Mouse (Mus musculus) CD4-positive naive resting alpha-beta T cell, adult 76 days (primary cell): ENCODE results near the gene St3gal2. TPM values are rescaled to one million over a fixed set of nuclear protein-coding genes. Genes with fewer than 3 reads are reported as not detected.

Experiments used
- total RNA-seq: library from RNA; stranded (reverse); gene quantifications from one replicate; pipeline ENCODE4 v1.2.4, GENCODE M21; 2023

Gene St3gal2
- total RNA-seq = 9.8 TPM

DNA sequence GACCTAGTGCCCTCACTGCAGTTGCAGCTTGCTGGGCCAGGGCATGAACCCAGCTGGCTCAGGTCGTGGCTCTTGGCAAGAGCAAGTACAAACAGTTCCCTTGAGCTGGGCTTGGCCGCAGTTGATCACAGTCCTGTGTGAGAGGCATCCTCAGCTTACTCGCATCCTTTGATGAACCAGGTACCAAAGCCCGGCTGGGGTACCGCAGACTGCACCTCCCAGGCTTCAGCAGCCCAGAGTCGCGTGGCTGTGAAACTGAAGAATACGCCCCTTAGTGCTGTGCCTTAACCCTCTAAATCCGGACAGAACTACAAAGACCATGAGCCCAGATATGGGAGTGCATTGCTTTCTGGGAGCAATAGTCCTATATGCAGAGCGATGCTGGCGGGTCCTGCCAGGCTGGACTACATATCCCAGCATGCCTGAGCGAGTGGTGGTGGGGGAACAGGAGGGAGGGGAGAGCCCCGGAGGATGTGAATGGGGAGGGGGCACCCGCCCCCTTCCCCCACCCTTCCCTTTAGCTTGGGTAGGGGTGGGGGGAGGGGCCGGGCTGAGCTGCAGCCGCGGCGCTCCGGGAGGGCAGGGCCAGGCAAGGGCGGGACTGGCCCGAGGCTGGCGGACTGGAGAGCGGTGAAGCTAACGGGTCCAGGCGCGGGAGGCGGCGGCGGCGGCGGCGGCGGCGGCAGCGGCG is at the start of gene St3gal2:
Gene St3gal2 (plus strand): TSS at position 582 of the 691 bp plus-strand sequence.

DNA sequence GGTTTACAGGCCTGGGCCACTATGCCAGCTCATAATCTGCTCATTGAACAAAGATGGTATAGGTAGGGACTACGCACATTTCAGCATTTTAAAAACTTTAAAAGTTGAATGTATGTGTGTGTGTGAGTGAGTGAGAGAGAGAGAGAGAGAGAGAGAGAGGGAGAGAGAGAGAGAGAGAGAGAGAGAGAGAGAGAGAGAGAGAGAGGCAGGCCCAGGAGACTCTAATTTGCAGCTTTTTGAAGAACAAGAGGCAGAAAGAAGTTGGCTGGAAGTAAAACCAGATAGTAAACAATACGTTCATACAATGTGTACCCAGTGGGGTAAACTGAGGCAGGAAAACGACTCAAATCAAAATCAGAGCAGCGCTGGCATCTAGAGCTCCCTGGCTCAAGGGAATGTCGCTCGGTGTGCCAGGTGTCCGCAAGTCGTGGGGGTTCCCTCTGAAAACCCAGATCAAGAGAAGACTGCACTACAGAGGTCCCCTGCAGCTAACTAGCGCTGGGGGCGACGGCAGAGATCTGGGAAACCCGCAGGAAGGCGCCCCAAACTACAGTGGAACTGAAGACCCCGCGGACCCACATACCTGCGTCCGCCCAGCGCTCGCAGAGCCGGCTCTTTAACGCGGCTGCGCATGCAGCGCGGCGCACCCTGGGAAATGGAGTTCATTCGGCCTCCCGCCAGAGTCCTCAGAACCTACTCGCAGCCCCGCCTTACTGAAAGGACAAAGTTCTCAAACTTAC is 17.7 kb upstream of the St3gal2 start, which contains the start of gene Fuk:
Gene Fuk (minus strand): TSS at position 650 of the 740 bp plus-strand sequence.

DNA sequence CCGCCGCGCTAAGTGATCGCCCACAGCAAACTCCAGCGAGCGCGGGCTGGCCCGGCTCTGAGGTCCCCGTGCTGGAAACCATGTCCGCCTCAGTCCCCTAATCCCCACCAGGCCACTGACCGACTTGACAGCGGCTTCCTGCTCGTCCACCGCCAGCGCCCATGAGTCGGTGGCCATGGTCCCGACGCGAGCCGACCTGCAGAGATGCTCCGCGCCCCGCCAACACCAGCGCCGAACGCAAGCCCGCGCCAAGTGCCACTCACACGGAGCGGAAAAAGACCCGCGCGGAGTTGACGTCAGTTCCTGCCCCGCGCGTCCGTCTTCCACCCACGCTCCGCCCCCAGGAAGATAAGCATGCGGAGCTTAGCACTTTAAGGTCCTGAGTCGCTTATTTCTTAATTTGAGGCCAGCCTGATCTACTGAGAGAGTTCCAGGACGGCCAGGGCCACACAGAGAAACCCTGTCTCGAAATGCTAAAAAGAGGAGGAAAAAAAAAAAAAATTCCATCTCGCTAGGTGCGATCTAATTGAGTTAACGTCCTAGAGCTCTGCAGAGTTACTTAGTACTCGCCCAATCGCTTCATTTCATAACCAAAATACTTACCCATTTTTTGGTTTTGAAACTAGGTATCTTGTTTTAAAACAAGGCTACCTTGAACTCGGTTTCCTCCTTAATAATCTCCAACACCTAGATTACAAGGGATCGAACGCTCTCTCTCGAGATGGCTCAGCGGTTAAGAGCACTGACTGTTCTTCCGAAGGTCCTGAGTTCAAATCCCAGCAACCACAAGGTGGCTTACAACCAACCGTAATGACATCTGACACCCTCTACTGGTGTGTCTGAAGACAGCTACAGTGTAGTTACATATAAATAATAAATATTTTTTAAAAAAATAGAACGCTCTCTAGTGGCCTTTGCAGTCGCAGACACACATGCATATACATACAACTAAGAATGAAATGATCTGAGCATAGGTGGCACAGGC is 78.1 kb downstream of the St3gal2 start, which contains the start of gene Ddx19a:
Gene Ddx19a (minus strand): TSS at position 254 of the 985 bp plus-strand sequence.

Other genes with a start within 250 kb of the St3gal2 start
- gene Mtss1l, start 198.4 kb upstream of the St3gal2 start, total RNA-seq = 3.2 TPM
- gene Il34, start 114.0 kb upstream of the St3gal2 start, total RNA-seq = not detected
- 59.5 TPM for gene Cog4, start 73.3 kb upstream of the St3gal2 start, total RNA-seq
- 184 TPM for gene Sf3b3, start 73.1 kb upstream of the St3gal2 start, total RNA-seq
- gene Fuk, start 17.4 kb upstream of the St3gal2 start, total RNA-seq = 9.9 TPM
- 66.5 TPM for gene Ddx19a, start 77.9 kb downstream of the St3gal2 start, total RNA-seq
- gene Ddx19b, start 111.8 kb downstream of the St3gal2 start, total RNA-seq = 20.0 TPM
- 57.6 TPM for gene Aars, start 113.2 kb downstream of the St3gal2 start, total RNA-seq
- gene Exosc6, start 136.4 kb downstream of the St3gal2 start, total RNA-seq = 13.5 TPM
- gene Clec18a, start 172.5 kb downstream of the St3gal2 start, total RNA-seq = not detected
- 23.3 TPM for gene Pdpr, start 174.7 kb downstream of the St3gal2 start, total RNA-seq